ENCODE assay signal across 31 mouse cellular contexts in the genomic region with DNA sequence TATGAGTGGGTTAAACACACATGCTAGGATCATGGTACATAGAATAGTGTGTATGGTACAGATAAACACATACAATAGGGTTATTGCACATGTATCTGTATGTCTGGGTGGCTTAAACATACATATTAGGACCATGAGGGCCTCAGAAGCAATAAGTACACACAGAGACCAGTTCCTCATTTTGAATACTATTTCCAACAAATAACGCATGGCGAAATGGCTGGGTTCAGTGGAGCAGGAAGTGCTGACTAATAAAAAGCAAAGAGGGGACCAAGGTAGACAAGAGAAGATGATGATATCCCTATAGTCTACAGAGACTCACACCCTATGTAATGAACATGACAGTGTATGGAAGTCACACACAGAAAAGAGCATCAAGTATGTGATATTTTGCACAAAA. TPM values are rescaled to one million over a fixed set of nuclear protein-coding genes. Genes with fewer than 3 reads are reported as not detected.
A peak's percentile ranks its signal among the peaks of the same experiment; 100 is the strongest.
DNase-seq lines count a peak whose midpoint lies in the region; ATAC-seq and TF ChIP-seq lines count a peak whose summit lies in the region.
"Had no signal": no experiment of that assay in that cellular context is flagged by ENCODE, and none has a peak within 500 bp of the region (broad histone marks: within the 10 kb centered on the region; RNA-seq: fewer than 3 reads in every experiment).

No protein-coding gene starts in this region.

- TF ChIP-seq CTCF in intestine, postnatal 0 days (IDR thresholded peaks at IDR 0.05; ENCODE audit: low read depth) = no peak
- TF ChIP-seq CTCF in MEL (IDR thresholded peaks at IDR 0.05 in 2 of 3, conservative IDR thresholded peaks at IDR 0.05 in 1 of 3; ENCODE audit: control insufficient read depth in 1 of 3, insufficient read depth in 1 of 3, low read depth in 2 of 3, low read length in 3 of 3, poor library complexity in 1 of 3, severe bottlenecking in 1 of 3) = no peak

- DNase-seq in MEL (ENCODE audit: low read depth, low spot score) = peak; percentile 52
- no peak for DNase-seq in left cerebral cortex, postnatal 14 days (ENCODE audit: low spot score in 2 of 2)
- DNase-seq in thymus, postnatal 10 days (ENCODE audit: low spot score in 2 of 2) = no peak
- no peak for DNase-seq in Muller cell, postnatal 12 days (ENCODE audit: inconsistent ontology term)
- DNase-seq: adrenal gland, postnatal 10 days; adrenal gland, postnatal 36 days; cerebellum, adult 18-20 months; cerebellum, adult 9-10 months; cerebellum, postnatal 14 days; gastrocnemius, postnatal 14 days; heart, adult 18-20 months; heart, postnatal 10 days; heart, postnatal 4 days; kidney, adult 11 months had no signal

- no peak for ATAC-seq in intestine, postnatal 0 days
- ATAC-seq in intestine, embryonic 15.5 days = no peak
- peak; percentile 69 for ATAC-seq in megakaryocyte, adult 5-6 weeks (ENCODE audit: poor library complexity, severe bottlenecking)
- ATAC-seq: forebrain, embryonic 13.5 days; forebrain, embryonic 16.5 days; hindbrain, postnatal 0 days; Patski had no signal

- no peak overlapping the region for H3K4me2 ChIP-seq in intestine, postnatal 0 days (replicated peaks; ENCODE audit: low read depth)
- H3K4me2 ChIP-seq in intestine, embryonic 15.5 days (replicated peaks) = no peak overlapping the region
- H3K4me2 ChIP-seq: forebrain, embryonic 13.5 days; heart, embryonic 12.5 days; heart, embryonic 15.5 days; hindbrain, embryonic 14.5 days had no signal

- H3K9me3 ChIP-seq in intestine, postnatal 0 days (ENCODE audit: control insufficient read depth) = no peaks in the 10 kb centered on the region
- no peaks in the 10 kb centered on the region for H3K9me3 ChIP-seq in intestine, embryonic 15.5 days
- H3K9me3 ChIP-seq in MEL (replicated peaks; ENCODE audit: insufficient read depth, low read length) = no peaks in the 10 kb centered on the region
- H3K9me3 ChIP-seq: forebrain, embryonic 10.5 days; forebrain, embryonic 13.5 days; G1E; heart, embryonic 12.5 days; heart, embryonic 15.5 days had no signal

- no peaks in the 10 kb centered on the region for H3K27me3 ChIP-seq in intestine, postnatal 0 days (replicated peaks; ENCODE audit: control insufficient read depth, insufficient read depth, low read length)
- H3K27me3 ChIP-seq in intestine, embryonic 15.5 days (replicated peaks) = no peaks in the 10 kb centered on the region
- no peaks in the 10 kb centered on the region for H3K27me3 ChIP-seq in MEL (ENCODE audit: control insufficient read depth in 1 of 2, insufficient read depth in 2 of 2, low read length in 2 of 2)
- H3K27me3 ChIP-seq: forebrain, embryonic 13.5 days; heart, embryonic 12.5 days; heart, embryonic 15.5 days; Patski had no signal

- H3K4me3 ChIP-seq in intestine, postnatal 0 days (ENCODE audit: low read depth, low read length) = no peak overlapping the region
- no peak overlapping the region for H3K4me3 ChIP-seq in intestine, embryonic 15.5 days (replicated peaks)
- no peak overlapping the region for H3K4me3 ChIP-seq in MEL (ENCODE audit: control insufficient read depth in 1 of 2, insufficient read depth in 1 of 2, low read depth in 2 of 2, low read length in 2 of 2)
- H3K4me3 ChIP-seq: forebrain, embryonic 10.5 days; forebrain, embryonic 13.5 days; heart, embryonic 12.5 days; heart, embryonic 15.5 days had no signal

- TF ChIP-seq RAD21 in MEL (IDR thresholded peaks at IDR 0.05; ENCODE audit: low read depth, low read length) = no peak

- peak overlapping the region; percentile 1; the same call in 1 of the 2 replicates for H3K27ac ChIP-seq in intestine, postnatal 0 days (ENCODE audit: low read depth, low read length)
- no peak overlapping the region for H3K27ac ChIP-seq in intestine, embryonic 15.5 days
- H3K27ac ChIP-seq in MEL (ENCODE audit: control insufficient read depth, low read depth, low read length) = no peak overlapping the region
- H3K27ac ChIP-seq: forebrain, embryonic 10.5 days; forebrain, embryonic 13.5 days; heart, embryonic 15.5 days; hindbrain, embryonic 14.5 days; hindbrain, postnatal 0 days had no signal

- H3K36me3 ChIP-seq in intestine, postnatal 0 days (ENCODE audit: control insufficient read depth, insufficient read depth) = no peaks in the 10 kb centered on the region
- no peaks in the 10 kb centered on the region for H3K36me3 ChIP-seq in intestine, embryonic 15.5 days
- H3K36me3 ChIP-seq in MEL (ENCODE audit: control insufficient read depth in 1 of 2, insufficient read depth in 2 of 2, low read length in 2 of 2) = peaks cover 0 to 2% of the 10 kb centered on the region in 2 experiments; a peak in 1 of 4 replicates
- H3K36me3 ChIP-seq: forebrain, embryonic 10.5 days; G1E; heart, embryonic 12.5 days; heart, embryonic 15.5 days had no signal

- intact Hi-C loops in left cerebral cortex, postnatal 14 days (cut with DNase I) = no loop called here

- no peak for TF ChIP-seq POLR2A in MEL (IDR thresholded peaks at IDR 0.05; ENCODE audit: control insufficient read depth in 1 of 2, insufficient read depth in 1 of 2, low read depth in 1 of 2, low read length in 2 of 2, poor library complexity in 1 of 2)

- peaks cover 1% of the 10 kb centered on the region; the same call in 1 of the 2 replicates for H3K4me1 ChIP-seq in intestine, postnatal 0 days (replicated peaks; ENCODE audit: control insufficient read depth, insufficient read depth, low read length)
- H3K4me1 ChIP-seq in intestine, embryonic 15.5 days (replicated peaks) = peaks cover 5% of the 10 kb centered on the region; the same call in 1 of the 2 replicates
- H3K4me1 ChIP-seq in MEL (ENCODE audit: control insufficient read depth in 1 of 2, insufficient read depth in 2 of 2, low read length in 2 of 2) = no peaks in the 10 kb centered on the region
- H3K4me1 ChIP-seq: forebrain, embryonic 13.5 days had no signal

- H3K9ac ChIP-seq in intestine, postnatal 0 days (ENCODE audit: low read depth, low read length) = no peak overlapping the region
- no peak overlapping the region for H3K9ac ChIP-seq in intestine, embryonic 15.5 days
- H3K9ac ChIP-seq in MEL (ENCODE audit: control insufficient read depth, low read depth, low read length, poor library complexity, severe bottlenecking) = no peak overlapping the region
- H3K9ac ChIP-seq: forebrain, embryonic 13.5 days; heart, embryonic 12.5 days; heart, embryonic 15.5 days; hindbrain, embryonic 14.5 days had no signal

- no peak for TF ChIP-seq EP300 in MEL (IDR thresholded peaks at IDR 0.05; ENCODE audit: low read depth in 1 of 2, low read length in 2 of 2)

- H3K79me2 ChIP-seq in MEL (ENCODE audit: control insufficient read depth, insufficient read depth, low read length, poor library complexity) = no peaks in the 10 kb centered on the region

- 90% methylated on average over 2 of the region's 2 CpGs for WGBS in intestine, postnatal 0 days
- WGBS in intestine, embryonic 15.5 days = 89% methylated on average over 2 of the region's 2 CpGs

TF ChIP-seq in MEL, 35 proteins besides CTCF, POLR2A, EP300 and RAD21:
- TF ChIP-seq MYC (IDR thresholded peaks at IDR 0.05; ENCODE audit: low read depth, low read length) (0 out of 2 replicates have a peak, but pooled peaks have one; percentile 33), MAFK (IDR thresholded peaks at IDR 0.05; ENCODE audit: borderline replicate concordance, low read depth, low read length) (no peak), MAX (IDR thresholded peaks at IDR 0.05; ENCODE audit: low read length) (peak; percentile 9; the same call in 1 of the 2 replicates)
TF ChIP-seq in MEL: peak in this region for 2.

RNA-seq across cellular contexts. Expression of a gene that starts 2.3 kb away (rescaled TPM):
- polyA plus RNA-seq in intestine, postnatal 0 days (2015; fragmentation: Nextera tagmentation; extraction: Ambion mirVana) = 94.0 and 129 TPM in 2 replicates
- polyA plus RNA-seq in intestine, embryonic 15.5 days (2015; fragmentation: Nextera tagmentation; extraction: Ambion mirVana) = 61.1 and 68.1 TPM in 2 replicates
- not detected in 2 replicates for total RNA-seq in MEL (2012; rRNA removed)
- polyA plus RNA-seq in MEL (2012; ENCODE audit: insufficient read depth in 1 of 2, insufficient read length in 2 of 2, low read depth in 1 of 2, low replicate concordance in 2 of 2, missing spikeins in 1 of 2) = not detected
- total RNA-seq in megakaryocyte, adult 5-6 weeks (2015) = not detected in 2 replicates
- not detected in 2 replicates for total RNA-seq in megakaryocyte, adult 5-6 weeks (2017)
- total RNA-seq in left cerebral cortex, postnatal 14 days (2021) = not detected
- total RNA-seq: adrenal gland, adult 18-20 months; G1E; gastrocnemius, adult 18-20 months; gastrocnemius, postnatal 14 days; gastrocnemius, postnatal 4 days; hindbrain, postnatal 0 days had no signal
- polyA plus RNA-seq: embryonic facial prominence, embryonic 11.5 days; forebrain, embryonic 10.5 days; forebrain, embryonic 13.5 days; forebrain, embryonic 16.5 days; G1E; heart, embryonic 12.5 days; heart, embryonic 15.5 days; hindbrain, embryonic 11.5 days; hindbrain, embryonic 14.5 days; hindbrain, postnatal 0 days had no signal

RNA-seq across cellular contexts. Expression of a gene that starts 28.8 kb away (rescaled TPM):
- 66.1 and 82.0 TPM in 2 replicates for polyA plus RNA-seq in intestine, postnatal 0 days (2015; fragmentation: Nextera tagmentation; extraction: Ambion mirVana)
- 45.9 and 53.7 TPM in 2 replicates for polyA plus RNA-seq in intestine, embryonic 15.5 days (2015; fragmentation: Nextera tagmentation; extraction: Ambion mirVana)
- not detected in 2 replicates for total RNA-seq in MEL (2012; rRNA removed)
- not detected for polyA plus RNA-seq in MEL (2012; ENCODE audit: insufficient read depth in 1 of 2, insufficient read length in 2 of 2, low read depth in 1 of 2, low replicate concordance in 2 of 2, missing spikeins in 1 of 2)
- not detected in 2 replicates for total RNA-seq in megakaryocyte, adult 5-6 weeks (2015)
- not detected in 2 replicates for total RNA-seq in megakaryocyte, adult 5-6 weeks (2017)
- not detected for total RNA-seq in left cerebral cortex, postnatal 14 days (2021)
- total RNA-seq: adrenal gland, adult 18-20 months; adrenal gland, postnatal 10 days; adrenal gland, postnatal 36 days; G1E; gastrocnemius, postnatal 14 days; gastrocnemius, postnatal 4 days; heart, postnatal 10 days; heart, postnatal 4 days; hindbrain, postnatal 0 days had no signal
- polyA plus RNA-seq: embryonic facial prominence, embryonic 11.5 days; forebrain, embryonic 10.5 days; forebrain, embryonic 13.5 days; forebrain, embryonic 16.5 days; G1E; heart, embryonic 12.5 days; heart, embryonic 15.5 days; hindbrain, embryonic 11.5 days; hindbrain, embryonic 14.5 days; hindbrain, postnatal 0 days had no signal

RNA-seq across cellular contexts. Expression of a gene that starts 45.5 kb away (rescaled TPM):
- 23.3 and 36.2 TPM in 2 replicates for polyA plus RNA-seq in intestine, postnatal 0 days (2015; fragmentation: Nextera tagmentation; extraction: Ambion mirVana)
- polyA plus RNA-seq in intestine, embryonic 15.5 days (2015; fragmentation: Nextera tagmentation; extraction: Ambion mirVana) = 56.0 and 56.9 TPM in 2 replicates
- 5.0 and 6.4 TPM in 2 replicates for total RNA-seq in MEL (2012; rRNA removed)
- 1 to 10 TPM in 1 of 2 experiments, not detected in 1; 9.8 TPM for polyA plus RNA-seq in MEL (2012; ENCODE audit: insufficient read depth in 1 of 2, insufficient read length in 2 of 2, low read depth in 1 of 2, low replicate concordance in 2 of 2, missing spikeins in 1 of 2)
- total RNA-seq in megakaryocyte, adult 5-6 weeks (2015) = 0.27 TPM in 1 of 2 replicates, not detected in the other
- total RNA-seq in megakaryocyte, adult 5-6 weeks (2017) = not detected in 2 replicates
- total RNA-seq in left cerebral cortex, postnatal 14 days (2021) = 10 to 100 TPM; 34.9 to 36.3 TPM
